Mouse (Mus musculus) heart, embryonic 14.5 days (tissue): Measurements from ENCODE around the gene Tcte1. TPM values are rescaled to one million over a fixed set of nuclear protein-coding genes. Genes with fewer than 3 reads are reported as not detected.

Source experiments
- ATAC-seq: fragments of 200-750 bp; cut with Nextera tagmentation; 2 replicates; pipeline ENCODE4 v1.8.0; 2017; ENCODE audit warnings: low read depth, moderate TSS enrichment; ENCODE audit not compliant: insufficient number of reproducible peaks, insufficient read depth, low FRiP score
- H3K27ac ChIP-seq, 2 experiments: fragments of 200-500 bp in 1 of 2; fragments of 300-500 bp in 1 of 2; sonication (generic) in 1 of 2; replicated peaks in 1 of 2; 2 replicates each; pipeline ENCODE4 v1.5.1; 2012 to 2014; ENCODE audit warnings: low read depth in 2 of 2, low read length in 2 of 2, control low read depth in 1 of 2, mild to moderate bottlenecking in 1 of 2, mixed read lengths in 1 of 2; ENCODE audit not compliant: control insufficient read depth in 1 of 2, insufficient read depth in 1 of 2
- H3K27me3 ChIP-seq: fragments of 300-500 bp; sonication (generic); 2 replicates; pipeline ENCODE4 v1.6.1; 2014; ENCODE audit warnings: mild to moderate bottlenecking, low read length, control low read depth; ENCODE audit not compliant: control insufficient read depth, insufficient read depth
- H3K36me3 ChIP-seq: fragments of 300-500 bp; sonication (generic); 2 replicates; pipeline ENCODE4 v1.6.1; 2014; ENCODE audit warnings: mild to moderate bottlenecking, control low read depth, low read length, mixed read lengths; ENCODE audit not compliant: control insufficient read depth, insufficient read depth
- H3K4me1 ChIP-seq, 2 experiments: fragments of 200-500 bp in 1 of 2; fragments of 300-500 bp in 1 of 2; sonication (generic) in 1 of 2; 2 replicates each; pipeline ENCODE4 v1.6.1; 2012 to 2014; ENCODE audit warnings: low read length in 2 of 2, control low read depth in 1 of 2, mixed read lengths in 1 of 2; ENCODE audit not compliant: control insufficient read depth in 2 of 2, insufficient read depth in 2 of 2
- H3K4me2 ChIP-seq: fragments of 300-500 bp; sonication (generic); 2 replicates; pipeline ENCODE4 v1.6.1; 2014; ENCODE audit warnings: mild to moderate bottlenecking, low read length
- H3K4me3 ChIP-seq, 2 experiments: fragments of 200-500 bp in 1 of 2; fragments of 300-500 bp in 1 of 2; sonication (generic) in 1 of 2; 2 replicates each; pipeline ENCODE4 v1.5.1; 2012 to 2014; ENCODE audit warnings: low read length in 2 of 2, mild to moderate bottlenecking in 2 of 2, control low read depth in 1 of 2, low read depth in 1 of 2, moderate library complexity in 1 of 2; ENCODE audit not compliant: control insufficient read depth in 1 of 2, insufficient read depth in 1 of 2
- H3K9ac ChIP-seq: fragments of 300-500 bp; sonication (generic); 2 replicates; pipeline ENCODE4 v1.6.1; 2014; ENCODE audit warnings: mild to moderate bottlenecking, low read length
- H3K9me3 ChIP-seq: fragments of 300-500 bp; sonication (generic); 2 replicates; pipeline ENCODE4 v1.6.1; 2016; ENCODE audit warnings: low read length, control low read depth; ENCODE audit not compliant: control insufficient read depth
- WGBS: fragments of 180-500 bp; shearing (Covaris S2); extraction: QIAGEN DNeasy Blood & Tissue Kit; methylation state at CpG from one replicate; pipeline ENCODE4 v1.1.7; 2014; 5-methylcytosine and 5-hydroxymethylcytosine counted together
- polyA plus RNA-seq: library from polyadenylated mRNA; unstranded; fragments of >200 nt; fragmentation: Nextera tagmentation; extraction: Ambion mirVana; gene quantifications from 2 replicates; pipeline ENCODE4 v1.2.1, GENCODE M21; 2014

The Tcte1 gene
- polyA plus RNA-seq, 1 experiment from 2014 or later: 0.28 TPM

GRCm38 (mm10) chr17:45582715-45583355, 59.6 kb downstream of the Tcte1 start:
- Histone ChIP-seq H3K27me3 (no peaks in the 10 kb centered on the region), H3K4me2 (no peak overlapping the region), H3K9ac (no peak overlapping the region), H3K9me3 (no peaks in the 10 kb centered on the region), H3K36me3 (peaks cover 18% of the 10 kb centered on the region), H3K4me1 (peaks cover 29 to 48% of the 10 kb centered on the region in 2 experiments), H3K4me3 (no peak overlapping the region), H3K27ac (peak overlapping the region; percentile 12 to 90; a peak in 2 of 4 replicates)
- whole genome bisulfite sequencing: 68% methylated on average over 6 of the region's 6 CpGs
- no peak for ATAC-seq

GRCm38 (mm10) chr17:45584096-45584896, 61.1 kb downstream of the Tcte1 start:
- H3K4me1 ChIP-seq: peaks cover 22 to 40% of the 10 kb centered on the region in 2 experiments
- H3K4me3 ChIP-seq: peak overlapping the region in 1 of 2 experiments; percentile 10; a peak in 1 of 4 replicates
- H3K27me3 ChIP-seq: no peaks in the 10 kb centered on the region
- H3K4me2 ChIP-seq: peak overlapping the region; percentile 44
- peak overlapping the region; percentile 59 for H3K9ac ChIP-seq
- no peaks in the 10 kb centered on the region for H3K9me3 ChIP-seq
- peak; percentile 72 for ATAC-seq
- peaks cover 31% of the 10 kb centered on the region for H3K36me3 ChIP-seq
- peak overlapping the region; percentile 90 to 97 for H3K27ac ChIP-seq
- 30% methylated on average over 12 of the region's 12 CpGs for WGBS

GRCm38 (mm10) chr17:45584939-45585678, 61.9 kb downstream of the Tcte1 start:
- Histone ChIP-seq H3K36me3 (peaks cover 39% of the 10 kb centered on the region), H3K4me1 (peaks cover 22 to 40% of the 10 kb centered on the region in 2 experiments), H3K9me3 (no peaks in the 10 kb centered on the region), H3K27me3 (no peaks in the 10 kb centered on the region), H3K9ac (peak overlapping the region; percentile 59), H3K27ac (peak overlapping the region; percentile 90 to 97), H3K4me2 (peak overlapping the region; percentile 44), H3K4me3 (peak overlapping the region in 1 of 2 experiments; percentile 10; a peak in 1 of 4 replicates)
- ATAC-seq: peak; percentile 83
- 5% methylated on average over 14 of the region's 14 CpGs for WGBS

- no peak for ATAC-seq
- peaks cover 42% of the 10 kb centered on the region for H3K36me3 ChIP-seq
- no peak overlapping the region for H3K4me3 ChIP-seq
- peak overlapping the region; percentile 90 to 97 for H3K27ac ChIP-seq
- H3K4me2 ChIP-seq: no peak overlapping the region; the same call in 1 of the 2 replicates
- no peaks in the 10 kb centered on the region for H3K9me3 ChIP-seq
- H3K9ac ChIP-seq: peak overlapping the region; percentile 32; the same call in 1 of the 2 replicates
- no peaks in the 10 kb centered on the region for H3K27me3 ChIP-seq
- 63% methylated on average over 23 of the region's 23 CpGs for WGBS
- peaks cover 22 to 39% of the 10 kb centered on the region in 2 experiments for H3K4me1 ChIP-seq
Measured at GRCm38 (mm10) chr17:45585725-45586448, 62.7 kb downstream of the Tcte1 start.

GRCm38 (mm10) chr17:45586449-45586837, 63.2 kb downstream of the Tcte1 start:
- Histone ChIP-seq H3K27ac (peak overlapping the region in 1 of 2 experiments; percentile 90; a peak in 1 of 4 replicates), H3K27me3 (no peaks in the 10 kb centered on the region), H3K4me2 (no peak overlapping the region), H3K9ac (no peak overlapping the region), H3K9me3 (no peaks in the 10 kb centered on the region), H3K36me3 (peaks cover 42% of the 10 kb centered on the region), H3K4me3 (no peak overlapping the region), H3K4me1 (peaks cover 24 to 34% of the 10 kb centered on the region in 2 experiments)
- no peak for ATAC-seq
- 94% methylated on average over 3 of the region's 3 CpGs for WGBS

GRCm38 (mm10) chr17:45588370-45588769, 65.1 kb downstream of the Tcte1 start:
- no peak overlapping the region for H3K4me2 ChIP-seq
- no peak overlapping the region for H3K9ac ChIP-seq
- no peak for ATAC-seq
- no peaks in the 10 kb centered on the region for H3K27me3 ChIP-seq
- WGBS: 87% methylated on average over 7 of the region's 7 CpGs
- no peaks in the 10 kb centered on the region for H3K9me3 ChIP-seq
- peaks cover 39 to 44% of the 10 kb centered on the region in 2 experiments for H3K4me1 ChIP-seq
- peaks cover 42% of the 10 kb centered on the region for H3K36me3 ChIP-seq
- H3K27ac ChIP-seq: no peak overlapping the region
- H3K4me3 ChIP-seq: no peak overlapping the region

- H3K4me3 ChIP-seq: no peak overlapping the region
- H3K36me3 ChIP-seq: peaks cover 42% of the 10 kb centered on the region
- no peaks in the 10 kb centered on the region for H3K27me3 ChIP-seq
- ATAC-seq: no peak
- no peak overlapping the region for H3K4me2 ChIP-seq
- 95% methylated on average over 7 of the region's 7 CpGs for WGBS
- no peak overlapping the region for H3K9ac ChIP-seq
- no peak overlapping the region for H3K27ac ChIP-seq
- no peaks in the 10 kb centered on the region for H3K9me3 ChIP-seq
- H3K4me1 ChIP-seq: peaks cover 43 to 44% of the 10 kb centered on the region in 2 experiments
Measured at GRCm38 (mm10) chr17:45589236-45589635, 66.0 kb downstream of the Tcte1 start.
